8 mouse cellular contexts compared by ENCODE assay signal in the genomic region with DNA sequence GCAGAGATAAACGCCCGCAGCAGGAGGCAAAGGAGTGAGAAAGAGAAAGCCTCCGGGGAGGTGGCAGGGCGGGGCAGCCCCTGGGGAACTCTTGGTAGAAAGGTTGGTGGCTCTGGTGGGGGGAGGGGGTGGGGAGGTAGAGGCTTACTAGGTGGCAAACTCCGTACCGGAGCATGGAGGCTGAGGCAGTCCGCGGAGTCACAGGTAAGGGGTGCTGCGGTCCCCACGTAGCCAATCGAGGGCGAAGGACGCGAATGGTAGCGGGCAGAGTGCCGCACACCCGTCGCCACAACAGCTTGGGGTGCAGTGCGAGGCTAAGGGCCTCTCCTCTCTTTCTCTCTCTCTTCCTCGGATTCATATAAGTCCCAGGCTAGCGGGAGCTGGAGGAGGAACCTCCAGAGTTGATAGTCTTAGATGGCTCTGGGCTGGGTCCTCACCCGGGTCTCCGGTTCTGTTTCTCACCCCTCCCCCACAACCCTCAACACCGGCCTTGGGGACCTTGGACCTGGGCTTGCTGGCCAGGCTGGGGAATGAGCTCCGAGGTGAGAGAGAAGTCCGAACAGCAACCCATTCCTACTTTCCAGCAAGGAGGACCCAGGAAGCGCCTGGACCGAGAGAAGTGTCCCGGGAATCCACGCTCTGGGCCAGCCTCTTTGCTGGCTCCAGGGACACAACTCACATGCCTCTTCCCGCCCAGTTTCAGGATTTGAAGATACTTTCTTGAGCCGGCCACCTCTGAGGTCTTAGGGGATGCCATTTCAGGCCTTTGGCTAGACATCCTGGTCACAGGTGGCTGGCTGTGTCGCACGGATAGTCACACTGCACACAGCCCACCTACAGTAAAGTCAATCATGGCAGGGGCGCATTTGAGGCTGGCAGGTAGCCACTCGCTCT. TPM values are rescaled to one million over a fixed set of nuclear protein-coding genes. Genes with fewer than 3 reads are reported as not detected.
DNase-seq lines count a peak whose midpoint lies in the region; ATAC-seq and TF ChIP-seq lines count a peak whose summit lies in the region.

No protein-coding gene starts in this region.

- H3K9me3 ChIP-seq in embryonic facial prominence, embryonic 12.5 days: no peaks in the 10 kb centered on the region

- ATAC-seq in embryonic facial prominence, embryonic 12.5 days (ENCODE audit: insufficient number of reproducible peaks, insufficient read depth, low FRiP score, low TSS enrichment): peak; percentile 19; the same call in 1 of the 2 replicates

- TF ChIP-seq CTCF in lung, adult 2 months (IDR thresholded peaks at IDR 0.05; ENCODE audit: insufficient read depth, low read length): no peak
- TF ChIP-seq CTCF in kidney, adult 2 months (conservative IDR thresholded peaks at IDR 0.05; ENCODE audit: insufficient read depth, insufficient read length, low read depth, low read length): no peak

- peak overlapping the region; percentile 15; the same call in 1 of the 2 replicates for H3K9ac ChIP-seq in embryonic facial prominence, embryonic 12.5 days

- H3K4me3 ChIP-seq in lung, adult 2 months (replicated peaks; ENCODE audit: extremely low read depth, low read depth, low read length): peak overlapping the region; percentile 45
- peak overlapping the region; percentile 32 for H3K4me3 ChIP-seq in embryonic facial prominence, embryonic 12.5 days
- peak overlapping the region; percentile 85 for H3K4me3 ChIP-seq in kidney, adult 2 months (ENCODE audit: insufficient read depth, low read depth, low read length)

- TF ChIP-seq POLR2A in lung, adult 2 months (IDR thresholded peaks at IDR 0.05; ENCODE audit: borderline replicate concordance, extremely low read depth, low read depth, low read length): peak; percentile 13; the same call in 1 of the 2 replicates
- no peak for TF ChIP-seq POLR2A in kidney, adult 2 months (IDR thresholded peaks at IDR 0.05; ENCODE audit: low read depth, low read length)

- no peaks in the 10 kb centered on the region; the same call in 1 of the 2 replicates for H3K4me1 ChIP-seq in lung, adult 2 months (ENCODE audit: control insufficient read depth, insufficient read depth, low read length)
- peaks cover 30% of the 10 kb centered on the region for H3K4me1 ChIP-seq in embryonic facial prominence, embryonic 12.5 days
- H3K4me1 ChIP-seq in kidney, adult 2 months (ENCODE audit: control insufficient read depth, insufficient read depth, low read length): peaks cover 12% of the 10 kb centered on the region; the same call in 1 of the 2 replicates

- DNase-seq in lung, adult 2 months: peak; percentile 10
- DNase-seq in lung, postnatal 10 days: no peak
- DNase-seq in kidney, adult 2 months: peak; percentile 77
- DNase-seq in lung, postnatal 25 days (ENCODE audit: low spot score): peak; percentile 43
- DNase-seq in spleen, postnatal 36 days (ENCODE audit: low spot score in 2 of 2): peak; percentile 79 to 80
- no peak for DNase-seq in right cerebral cortex, postnatal 36 days (ENCODE audit: low spot score in 2 of 2)
- no peak for DNase-seq in cerebellum, adult 8-10 months

- H3K27ac ChIP-seq in embryonic facial prominence, embryonic 12.5 days: peak overlapping the region; percentile 47; the same call in 1 of the 2 replicates
- H3K27ac ChIP-seq in kidney, adult 2 months (ENCODE audit: insufficient read depth, low read depth, low read length): peak overlapping the region; percentile 95

- no peaks in the 10 kb centered on the region for H3K27me3 ChIP-seq in embryonic facial prominence, embryonic 12.5 days
- no peaks in the 10 kb centered on the region for H3K27me3 ChIP-seq in kidney, adult 2 months (replicated peaks; ENCODE audit: control insufficient read depth, insufficient read depth, low read length)

- no peaks in the 10 kb centered on the region for H3K36me3 ChIP-seq in embryonic facial prominence, embryonic 12.5 days
- no peaks in the 10 kb centered on the region for H3K36me3 ChIP-seq in kidney, adult 2 months (ENCODE audit: control insufficient read depth, insufficient read depth, low read length)

- 16% methylated on average over 36 of the region's 36 CpGs for WGBS in lung, adult 2 months
- 3% methylated on average over 36 of the region's 36 CpGs for WGBS in embryonic facial prominence, embryonic 12.5 days
- WGBS in kidney, adult 2 months: 18% methylated on average over 36 of the region's 36 CpGs

- H3K4me2 ChIP-seq in embryonic facial prominence, embryonic 12.5 days (replicated peaks): peak overlapping the region; percentile 63

RNA-seq across cellular contexts. Expression of a gene that starts 2.4 kb away (rescaled TPM):
- polyA plus RNA-seq in lung, adult 2 months (2012; rRNA removed): 2.0 and 3.7 TPM in 2 replicates
- polyA plus RNA-seq in embryonic facial prominence, embryonic 12.5 days (2016; fragmentation: Nextera tagmentation; extraction: Ambion mirVana): 1.4 and 2.3 TPM in 2 replicates
- polyA plus RNA-seq in kidney, adult 2 months (2012; rRNA removed): 7.9 and 11.3 TPM in 2 replicates

RNA-seq across cellular contexts. Expression of a gene that starts 12.1 kb away (rescaled TPM):
- polyA plus RNA-seq in lung, adult 2 months (2012; rRNA removed): 0.37 and 1.5 TPM in 2 replicates
- not detected in 2 replicates for polyA plus RNA-seq in embryonic facial prominence, embryonic 12.5 days (2016; fragmentation: Nextera tagmentation; extraction: Ambion mirVana)
- 0.16 and 1.1 TPM in 2 replicates for polyA plus RNA-seq in kidney, adult 2 months (2012; rRNA removed)

Comparison
In these comparisons a context has a peak if more than half of its experiments do, and no peak if none do; other contexts are left out.
1. DNase-seq: peak in lung, adult 2 months (single experiment), kidney, adult 2 months (single experiment), lung, postnatal 25 days (single experiment) and spleen, postnatal 36 days (2 of 2); none in lung, postnatal 10 days (single experiment), right cerebral cortex, postnatal 36 days (0 of 2) and cerebellum, adult 8-10 months (single experiment).
2. H3K4me3 ChIP-seq: peak in every context shown above with its lines; median percentile 85 in kidney, adult 2 months; 45 in lung, adult 2 months; 32 in embryonic facial prominence, embryonic 12.5 days.